Mouse (Mus musculus) kidney, adult 2 months (tissue): ENCODE measurements around the gene Tbx6. TPM values are rescaled to one million over a fixed set of nuclear protein-coding genes. Genes with fewer than 3 reads are reported as not detected.

Source experiments
- DNase-seq: peaks from one replicate; pipeline ENCODE4 v3.0.0; 2021
- H3K27ac ChIP-seq: fragments of 200-500 bp; 2 replicates; pipeline ENCODE4 v1.5.1; 2012; ENCODE audit warnings: low read depth, low read length, control low read depth, inconsistent platforms; ENCODE audit not compliant: insufficient read depth
- H3K27me3 ChIP-seq: fragments of 200-500 bp; replicated peaks from 2 replicates; pipeline ENCODE4 v1.6.1; 2012; ENCODE audit warnings: mild to moderate bottlenecking, moderate library complexity, low read length, inconsistent platforms; ENCODE audit not compliant: control insufficient read depth, insufficient read depth
- H3K36me3 ChIP-seq: fragments of 200-500 bp; 2 replicates; pipeline ENCODE4 v1.6.1; 2012; ENCODE audit warnings: mild to moderate bottlenecking, moderate library complexity, low read length, inconsistent platforms; ENCODE audit not compliant: control insufficient read depth, insufficient read depth
- H3K4me1 ChIP-seq: fragments of 200-500 bp; 2 replicates; pipeline ENCODE4 v1.6.1; 2011; ENCODE audit warnings: low read length; ENCODE audit not compliant: control insufficient read depth, insufficient read depth
- H3K4me3 ChIP-seq: fragments of 200-500 bp; 2 replicates; pipeline ENCODE4 v1.5.1; 2011; ENCODE audit warnings: mild to moderate bottlenecking, low read depth, low read length, control low read depth; ENCODE audit not compliant: insufficient read depth
- CTCF ChIP-seq: fragments of 200-500 bp; conservative IDR thresholded peaks from 2 replicates; pipeline ENCODE4 v1.5.1; 2011; ENCODE audit warnings: low read depth, mild to moderate bottlenecking, control low read depth, low read length, moderate library complexity, mixed read lengths; ENCODE audit not compliant: insufficient read depth, insufficient read length
- POLR2A ChIP-seq: fragments of 200-500 bp; IDR thresholded peaks from one replicate; pipeline ENCODE4 v1.6.1; 2011; ENCODE audit warnings: low read depth, low read length, control low read depth
- WGBS: fragments of 180-500 bp; shearing (Covaris S2); methylation state at CpG from one replicate; pipeline ENCODE4 v1.1.7; 2018; 5-methylcytosine and 5-hydroxymethylcytosine counted together
- polyA plus RNA-seq: library from polyadenylated mRNA; depleted of rRNA; stranded (reverse); fragments of >200 nt; gene quantifications from 2 replicates; pipeline ENCODE4 v1.2.3, GENCODE M21; 2012

The Tbx6 gene
- polyA plus RNA-seq, 1 experiment, result 2.1 TPM

GRCm38 (mm10) chr7:126795387-126796317 is 14.4 kb downstream of the Tbx6 start:
- no peak for DNase-seq
- TF ChIP-seq CTCF (no peak; the same call in 1 of the 2 replicates), POLR2A (no peak)
- H3K4me1 ChIP-seq, result peaks cover 9% of the 10 kb centered on the region; the same call in 1 of the 2 replicates

GRCm38 (mm10) chr7:126796350-126796932 is 15.2 kb downstream of the Tbx6 start:
- Histone ChIP-seq H3K4me1 (peaks cover 6% of the 10 kb centered on the region; the same call in 1 of the 2 replicates), H3K36me3 (peaks cover 6% of the 10 kb centered on the region; the same call in 1 of the 2 replicates), H3K27ac (no peak overlapping the region), H3K4me3 (no peak overlapping the region), H3K27me3 (no peaks in the 10 kb centered on the region)
- WGBS, result 64% methylated on average over 8 of the region's 8 CpGs
- no peak for DNase-seq
- TF ChIP-seq POLR2A, result no peak
- 0 out of 2 replicates have a peak, but pooled peaks have one; percentile 21 for TF ChIP-seq CTCF

More at GRCm38 (mm10) chr7:126795387-126796317, 14.4 kb downstream of the Tbx6 start:
- 81% methylated on average over 16 of the region's 16 CpGs for WGBS
- Histone ChIP-seq H3K36me3 (peaks cover 6% of the 10 kb centered on the region; the same call in 1 of the 2 replicates), H3K4me3 (no peak overlapping the region), H3K27ac (no peak overlapping the region), H3K27me3 (no peaks in the 10 kb centered on the region)

- Histone ChIP-seq H3K4me1 (peaks cover 6% of the 10 kb centered on the region; the same call in 1 of the 2 replicates), H3K27ac (peak within 1 kb of the TSS; percentile 98), H3K27me3 (no peaks in the 10 kb centered on the region), H3K4me3 (peak within 1 kb of the TSS; percentile 93), H3K36me3 (peaks cover 6% of the 10 kb centered on the region; the same call in 1 of the 2 replicates)
- 8% methylated on average over 21 of the region's 21 CpGs for WGBS
- TF ChIP-seq CTCF (no peak), POLR2A (no peak)
- peak; percentile 53 for DNase-seq
Measured at GRCm38 (mm10) chr7:126797411-126798126, 16.3 kb downstream of the Tbx6 start, which contains the start of gene Fam57b. Gene Fam57b, plus strand, starts transcription at chr7:126797668.

DNA sequence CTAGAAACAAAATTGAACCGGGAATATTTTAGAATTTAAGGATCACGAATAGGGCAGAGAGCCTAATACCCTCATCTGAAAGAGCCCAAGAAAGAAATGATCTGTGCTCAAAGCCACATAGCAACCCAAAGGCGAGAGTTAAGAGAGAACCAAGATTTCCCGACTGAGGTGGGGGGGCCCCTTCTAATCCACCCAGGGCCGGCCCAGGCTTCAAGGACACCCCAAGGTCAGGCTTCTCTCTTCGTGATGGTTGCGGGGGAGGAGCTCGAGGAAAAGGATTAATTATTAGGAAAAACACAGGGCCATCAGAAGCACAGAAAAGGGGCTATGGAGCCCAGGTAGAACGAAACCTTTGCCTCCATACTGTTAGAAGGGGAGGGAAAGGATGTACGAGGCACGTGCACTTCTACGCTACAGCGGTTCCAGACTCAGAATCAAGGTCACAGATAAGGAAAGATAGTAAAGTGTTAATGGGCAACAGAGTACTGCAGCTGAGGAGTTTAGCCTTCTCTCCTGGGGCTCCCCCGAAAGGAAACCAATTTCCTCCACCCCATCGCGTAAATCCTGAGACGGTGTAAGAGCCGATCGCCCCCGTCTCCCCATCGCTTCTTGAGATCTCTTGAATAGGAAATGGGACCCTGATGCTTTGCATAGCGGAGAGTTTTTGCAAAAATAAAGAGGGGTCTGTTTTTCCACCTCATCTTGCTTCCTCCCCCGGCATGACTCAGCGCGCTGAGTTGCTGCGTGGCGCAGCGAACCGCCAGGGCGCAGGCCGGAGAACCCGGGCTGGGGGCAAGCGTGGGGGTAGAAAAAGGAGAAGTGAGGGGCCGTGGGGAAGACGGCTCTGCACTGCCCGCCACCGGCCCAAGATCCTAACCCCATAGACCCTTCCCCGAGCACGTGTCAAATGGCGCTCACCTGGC is 17.1 kb downstream of the Tbx6 start:
- DNase-seq, result peak; percentile 58
- under 1% methylated on average over 40 of the region's 40 CpGs for WGBS
- H3K4me1 ChIP-seq, result peaks cover 3% of the 10 kb centered on the region; the same call in 1 of the 2 replicates
- TF ChIP-seq CTCF (no peak), POLR2A (no peak)
- H3K27ac ChIP-seq, result peak overlapping the region; percentile 98
- H3K4me3 ChIP-seq, result peak overlapping the region; percentile 93
- peaks cover 6% of the 10 kb centered on the region; the same call in 1 of the 2 replicates for H3K36me3 ChIP-seq
- H3K27me3 ChIP-seq, result no peaks in the 10 kb centered on the region

DNA sequence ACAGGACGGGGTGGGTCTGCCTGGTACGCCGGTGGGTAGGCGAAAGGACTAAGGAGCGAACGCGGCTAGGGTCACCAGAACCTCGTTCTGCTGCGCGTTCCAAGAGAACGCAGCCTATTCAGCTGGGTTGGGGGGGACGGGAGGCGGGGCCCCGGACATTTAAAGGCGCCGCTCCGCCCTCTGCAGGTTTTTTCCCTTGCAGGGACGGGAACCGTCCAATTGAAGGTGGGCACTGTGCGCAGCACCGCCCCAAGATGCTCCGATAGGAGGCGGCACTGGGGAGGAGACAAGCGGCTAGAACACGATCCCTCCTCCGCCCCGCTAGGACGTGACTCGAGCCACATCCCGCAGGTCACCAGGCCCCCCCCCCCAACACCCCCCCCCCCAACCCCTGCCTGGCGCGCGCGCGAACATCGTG is 17.8 kb downstream of the Tbx6 start:
- peaks cover 6% of the 10 kb centered on the region; the same call in 1 of the 2 replicates for H3K36me3 ChIP-seq

More for the DNA sequence above, 17.8 kb downstream of the Tbx6 start:
- Histone ChIP-seq H3K27ac (peak overlapping the region; percentile 98), H3K4me1 (peaks cover 3% of the 10 kb centered on the region; the same call in 1 of the 2 replicates), H3K4me3 (peak overlapping the region; percentile 93), H3K27me3 (no peaks in the 10 kb centered on the region)
- under 1% methylated on average over 36 of the region's 36 CpGs for WGBS
- DNase-seq, result peak; percentile 99
- TF ChIP-seq CTCF (no peak; the same call in 1 of the 2 replicates), POLR2A (peak; percentile 99)
